Mouse (Mus musculus) hindbrain, embryonic 10.5 days (tissue): Measurements from ENCODE around the gene Utrn. TPM values are rescaled to one million over a fixed set of nuclear protein-coding genes. Genes with fewer than 3 reads are reported as not detected.

Source experiments
- DNase-seq: peaks from one replicate; pipeline ENCODE4 v3.0.0-alpha.2; 2017; ENCODE audit warnings: low spot score
- H3K27ac ChIP-seq: fragments of 300-500 bp; sonication (generic); 2 replicates; pipeline ENCODE4 v1.5.1; 2016; ENCODE audit warnings: mild to moderate bottlenecking, moderate library complexity
- H3K27me3 ChIP-seq: fragments of 300-500 bp; sonication (generic); 2 replicates; pipeline ENCODE4 v1.6.1; 2016; ENCODE audit warnings: mild to moderate bottlenecking; ENCODE audit not compliant: poor library complexity, insufficient read depth, severe bottlenecking
- H3K36me3 ChIP-seq: fragments of 300-500 bp; sonication (generic); 2 replicates; pipeline ENCODE4 v1.6.1; 2016; ENCODE audit warnings: mild to moderate bottlenecking, moderate library complexity
- H3K4me1 ChIP-seq: fragments of 300-500 bp; sonication (generic); replicated peaks from 2 replicates; pipeline ENCODE4 v1.6.1; 2016; ENCODE audit warnings: mild to moderate bottlenecking
- H3K4me3 ChIP-seq: fragments of 300-500 bp; sonication (generic); 2 replicates; pipeline ENCODE4 v1.5.1; 2016; ENCODE audit warnings: mild to moderate bottlenecking, moderate library complexity
- H3K9me3 ChIP-seq: fragments of 300-500 bp; sonication (generic); 2 replicates; pipeline ENCODE4 v1.6.1; 2016; ENCODE audit warnings: mild to moderate bottlenecking, moderate library complexity
- WGBS: fragments of 180-500 bp; shearing (Covaris S2); methylation state at CpG from one replicate; pipeline ENCODE4 v1.1.7; 2016; 5-methylcytosine and 5-hydroxymethylcytosine counted together
- polyA plus RNA-seq: library from polyadenylated mRNA; unstranded; fragments of >200 nt; fragmentation: Nextera tagmentation; extraction: Ambion mirVana; gene quantifications from 2 replicates; pipeline ENCODE4 v1.2.1, GENCODE M21; 2016

The Utrn gene
- polyA plus RNA-seq, 1 experiment from 2014 or later, result 38.7 TPM

GRCm38 (mm10) chr10:12671608-12672007 is 197.6 kb downstream of the Utrn start:
- WGBS, result 95% methylated on average over 9 of the region's 9 CpGs
- no peak for DNase-seq
- Histone ChIP-seq H3K36me3 (peaks cover 21% of the 10 kb centered on the region), H3K4me3 (no peak overlapping the region), H3K4me1 (no peaks in the 10 kb centered on the region), H3K27me3 (no peaks in the 10 kb centered on the region), H3K9me3 (no peaks in the 10 kb centered on the region), H3K27ac (no peak overlapping the region)

GRCm38 (mm10) chr10:12662035-12662434 is 207.1 kb downstream of the Utrn start:
- H3K36me3 ChIP-seq, result peaks cover 39% of the 10 kb centered on the region
- H3K4me3 ChIP-seq, result no peak overlapping the region
- no peak for DNase-seq
- no peaks in the 10 kb centered on the region for H3K4me1 ChIP-seq
- H3K9me3 ChIP-seq, result peaks cover 7% of the 10 kb centered on the region
- no peaks in the 10 kb centered on the region for H3K27me3 ChIP-seq
- H3K27ac ChIP-seq, result no peak overlapping the region
- WGBS, result 89% methylated on average over 4 of the region's 4 CpGs

GRCm38 (mm10) chr10:12658023-12658744 is 211.0 kb downstream of the Utrn start:
- Histone ChIP-seq H3K4me1 (no peaks in the 10 kb centered on the region), H3K27ac (no peak overlapping the region), H3K27me3 (no peaks in the 10 kb centered on the region), H3K36me3 (peaks cover 20% of the 10 kb centered on the region), H3K4me3 (no peak overlapping the region), H3K9me3 (peaks cover 7% of the 10 kb centered on the region)
- 85% methylated on average over 8 of the region's 8 CpGs for WGBS
- no peak for DNase-seq

GRCm38 (mm10) chr10:12652988-12653387 is 216.2 kb downstream of the Utrn start:
- no peak overlapping the region for H3K4me3 ChIP-seq
- no peaks in the 10 kb centered on the region for H3K4me1 ChIP-seq
- DNase-seq, result no peak
- no peak overlapping the region for H3K27ac ChIP-seq
- peaks cover 10% of the 10 kb centered on the region for H3K36me3 ChIP-seq
- no peaks in the 10 kb centered on the region for H3K9me3 ChIP-seq
- 85% methylated on average over 3 of the region's 3 CpGs for WGBS
- H3K27me3 ChIP-seq, result no peaks in the 10 kb centered on the region

- H3K4me1 ChIP-seq, result no peaks in the 10 kb centered on the region
- DNase-seq, result no peak
- WGBS, result 81% methylated on average over 5 of the region's 5 CpGs
- H3K9me3 ChIP-seq, result no peaks in the 10 kb centered on the region
- no peak overlapping the region for H3K27ac ChIP-seq
- H3K36me3 ChIP-seq, result peaks cover 7% of the 10 kb centered on the region; the same call in 1 of the 2 replicates
- H3K27me3 ChIP-seq, result no peaks in the 10 kb centered on the region
- no peak overlapping the region for H3K4me3 ChIP-seq
Observed at GRCm38 (mm10) chr10:12646119-12646518, 223.0 kb downstream of the Utrn start.

GRCm38 (mm10) chr10:12643336-12643735 is 225.8 kb downstream of the Utrn start:
- 76% methylated on average over 8 of the region's 8 CpGs for WGBS
- Histone ChIP-seq H3K27me3 (no peaks in the 10 kb centered on the region), H3K36me3 (peaks cover 4% of the 10 kb centered on the region; the same call in 1 of the 2 replicates), H3K4me1 (no peaks in the 10 kb centered on the region), H3K4me3 (no peak overlapping the region), H3K9me3 (no peaks in the 10 kb centered on the region), H3K27ac (no peak overlapping the region)
- DNase-seq, result no peak

GRCm38 (mm10) chr10:12639638-12640037 is 229.5 kb downstream of the Utrn start:
- H3K9me3 ChIP-seq, result no peaks in the 10 kb centered on the region
- H3K36me3 ChIP-seq, result peaks cover 9% of the 10 kb centered on the region
- H3K27me3 ChIP-seq, result no peaks in the 10 kb centered on the region
- H3K4me1 ChIP-seq, result no peaks in the 10 kb centered on the region
- no peak overlapping the region for H3K4me3 ChIP-seq
- DNase-seq, result no peak
- no peak overlapping the region for H3K27ac ChIP-seq
- 82% methylated on average over 4 of the region's 4 CpGs for WGBS

GRCm38 (mm10) chr10:12633965-12634364 is 235.2 kb downstream of the Utrn start:
- Histone ChIP-seq H3K4me3 (no peak overlapping the region), H3K9me3 (no peaks in the 10 kb centered on the region), H3K4me1 (no peaks in the 10 kb centered on the region), H3K27me3 (no peaks in the 10 kb centered on the region), H3K27ac (no peak overlapping the region), H3K36me3 (peaks cover 8% of the 10 kb centered on the region; the same call in 1 of the 2 replicates)
- no peak for DNase-seq
- 91% methylated on average over 4 of the region's 4 CpGs for WGBS

GRCm38 (mm10) chr10:12630933-12631332 is 238.2 kb downstream of the Utrn start:
- Histone ChIP-seq H3K4me3 (no peak overlapping the region), H3K9me3 (no peaks in the 10 kb centered on the region), H3K27me3 (no peaks in the 10 kb centered on the region), H3K36me3 (0 out of 2 replicates have a peak, but pooled peaks cover 3% of the 10 kb centered on the region), H3K27ac (no peak overlapping the region), H3K4me1 (no peaks in the 10 kb centered on the region)
- 95% methylated on average over 5 of the region's 5 CpGs for WGBS
- DNase-seq, result no peak

- Histone ChIP-seq H3K36me3 (no peaks in the 10 kb centered on the region), H3K4me3 (no peak overlapping the region), H3K27me3 (no peaks in the 10 kb centered on the region), H3K9me3 (no peaks in the 10 kb centered on the region), H3K27ac (no peak overlapping the region), H3K4me1 (peaks cover 14% of the 10 kb centered on the region)
- 88% methylated on average over 3 of the region's 3 CpGs for WGBS
- DNase-seq, result no peak
Observed at GRCm38 (mm10) chr10:12618397-12618796, 250.8 kb downstream of the Utrn start.

- Histone ChIP-seq H3K27me3 (no peaks in the 10 kb centered on the region), H3K36me3 (no peaks in the 10 kb centered on the region), H3K27ac (no peak overlapping the region), H3K4me1 (peaks cover 14% of the 10 kb centered on the region), H3K9me3 (no peaks in the 10 kb centered on the region), H3K4me3 (no peak overlapping the region)
- 46% methylated on average over 3 of the region's 3 CpGs for WGBS
- DNase-seq, result peak; percentile 20
Observed at GRCm38 (mm10) chr10:12615723-12616122, 253.4 kb downstream of the Utrn start.

- Histone ChIP-seq H3K27me3 (no peaks in the 10 kb centered on the region), H3K4me1 (peaks cover 14% of the 10 kb centered on the region), H3K4me3 (peak overlapping the region; percentile 54), H3K27ac (peak overlapping the region; percentile 84), H3K36me3 (no peaks in the 10 kb centered on the region), H3K9me3 (no peaks in the 10 kb centered on the region)
- 2% methylated on average over 22 of the region's 22 CpGs for WGBS
- DNase-seq, result peak; percentile 43
Observed at GRCm38 (mm10) chr10:12614465-12615199, 254.5 kb downstream of the Utrn start.

- Histone ChIP-seq H3K27me3 (no peaks in the 10 kb centered on the region), H3K27ac (no peak overlapping the region), H3K4me1 (peaks cover 14% of the 10 kb centered on the region), H3K36me3 (no peaks in the 10 kb centered on the region), H3K4me3 (no peak overlapping the region), H3K9me3 (no peaks in the 10 kb centered on the region)
- peak; percentile 63 for DNase-seq
- 25% methylated on average over 4 of the region's 4 CpGs for WGBS
Observed at GRCm38 (mm10) chr10:12612235-12612863, 256.8 kb downstream of the Utrn start.
